Mouse (Mus musculus) limb, embryonic 14.5 days (tissue): ENCODE results near the gene Nifk. TPM values are rescaled to one million over a fixed set of nuclear protein-coding genes. Genes with fewer than 3 reads are reported as not detected.

Experiments
- ATAC-seq: fragments of 200-750 bp; cut with Nextera tagmentation; 2 replicates; pipeline ENCODE4 v1.8.0; 2017; ENCODE audit warnings: low read depth, moderate number of reproducible peaks, moderate TSS enrichment; ENCODE audit not compliant: low FRiP score
- DNase-seq: peaks from one replicate; pipeline ENCODE4 v3.0.0-alpha.2; 2015; ENCODE audit warnings: low spot score
- H3K27ac ChIP-seq: fragments of 300-500 bp; sonication (generic); replicated peaks from 2 replicates; pipeline ENCODE4 v1.5.1; 2014; ENCODE audit warnings: low read depth, mild to moderate bottlenecking, low read length, moderate library complexity, mixed read lengths
- H3K27me3 ChIP-seq: fragments of 300-500 bp; sonication (generic); 2 replicates; pipeline ENCODE4 v1.6.1; 2014; ENCODE audit warnings: low read length, mixed read lengths; ENCODE audit not compliant: control insufficient read depth, insufficient read depth
- H3K36me3 ChIP-seq: fragments of 300-500 bp; sonication (generic); 2 replicates; pipeline ENCODE4 v1.6.1; 2014; ENCODE audit warnings: mild to moderate bottlenecking, low read length, moderate library complexity, mixed read lengths; ENCODE audit not compliant: control insufficient read depth, insufficient read depth
- H3K4me1 ChIP-seq: fragments of 300-500 bp; sonication (generic); 2 replicates; pipeline ENCODE4 v1.6.1; 2014; ENCODE audit warnings: antibody characterized with exemption, low read length, mixed read lengths; ENCODE audit not compliant: control insufficient read depth, insufficient read depth
- H3K4me2 ChIP-seq: fragments of 300-500 bp; sonication (generic); replicated peaks from 2 replicates; pipeline ENCODE4 v1.6.1; 2014; ENCODE audit warnings: low read depth, mild to moderate bottlenecking, low read length, moderate library complexity; ENCODE audit not compliant: severe bottlenecking
- H3K4me3 ChIP-seq: fragments of 300-500 bp; sonication (generic); replicated peaks from 2 replicates; pipeline ENCODE4 v1.5.1; 2014; ENCODE audit warnings: low read length
- H3K9ac ChIP-seq: fragments of 300-500 bp; sonication (generic); 2 replicates; pipeline ENCODE4 v1.6.1; 2014; ENCODE audit warnings: mild to moderate bottlenecking, low read depth, low read length, moderate library complexity; ENCODE audit not compliant: severe bottlenecking
- H3K9me3 ChIP-seq: fragments of 300-500 bp; sonication (generic); 2 replicates; pipeline ENCODE4 v1.6.1; 2016; ENCODE audit warnings: low read length; ENCODE audit not compliant: control insufficient read depth
- POLR2A ChIP-seq: fragments of 200-500 bp; IDR thresholded peaks from 2 replicates; pipeline ENCODE4 v1.8.0; 2012; ENCODE audit warnings: inconsistent platforms, mild to moderate bottlenecking, moderate library complexity, borderline replicate concordance; ENCODE audit not compliant: insufficient read depth, insufficient read length; ENCODE audit errors: extremely low read depth
- WGBS: fragments of 180-500 bp; shearing (Covaris S2); extraction: QIAGEN DNeasy Blood & Tissue Kit; methylation state at CpG from one replicate; pipeline ENCODE4 v1.1.7; 2014; 5-methylcytosine and 5-hydroxymethylcytosine counted together
- polyA plus RNA-seq, 2 experiments: library from polyadenylated mRNA; depleted of rRNA in 1 of 2; stranded (reverse) in 1 of 2; unstranded in 1 of 2; fragments of >200 nt; fragmentation: Nextera tagmentation in 1 of 2; extraction: Ambion mirVana in 1 of 2; gene quantifications; 2 replicates each; pipeline versions ENCODE4 v1.2.1 to v1.2.3; 2012 to 2014

Nifk gene
- 28.7 and 44.9 TPM in 2 replicates for polyA plus RNA-seq (2012; rRNA removed)
- polyA plus RNA-seq (2014; fragmentation: Nextera tagmentation; extraction: Ambion mirVana) = 85.8 and 87.3 TPM in 2 replicates

GRCm38 (mm10) chr1:118321661-118322201 lies at the start of gene Nifk:
Nifk (plus strand) TSS chr1:118321839.
- ATAC-seq (peak; percentile 94), DNase-seq (peak; percentile 94)
- under 1% methylated on average over 37 of the region's 37 CpGs for WGBS
- Histone ChIP-seq H3K9ac (peak within 1 kb of the TSS; percentile 68), H3K4me2 (peak within 1 kb of the TSS; percentile 88), H3K4me1 (peaks cover 9% of the 10 kb centered on the region; the same call in 1 of the 2 replicates), H3K36me3 (peaks cover 17% of the 10 kb centered on the region), H3K4me3 (peak within 1 kb of the TSS; percentile 63), H3K9me3 (no peaks in the 10 kb centered on the region), H3K27me3 (no peaks in the 10 kb centered on the region), H3K27ac (no peak within 1 kb of the TSS; the same call in 1 of the 2 replicates)
- TF ChIP-seq POLR2A = no peak

- DNase-seq = peak; percentile 33
- no peak overlapping the region for H3K4me2 ChIP-seq
- TF ChIP-seq POLR2A = no peak
Observed at GRCm38 (mm10) chr1:118275139-118275538, 46.5 kb upstream of the Nifk start.

GRCm38 (mm10) chr1:118292291-118292690 lies 29.3 kb upstream of the Nifk start:
- 92% methylated on average over 4 of the region's 4 CpGs for WGBS
- Histone ChIP-seq H3K4me3 (no peak overlapping the region), H3K9ac (no peak overlapping the region)

More at GRCm38 (mm10) chr1:118275139-118275538, 46.5 kb upstream of the Nifk start:
- Histone ChIP-seq H3K9me3 (no peaks in the 10 kb centered on the region), H3K27me3 (no peaks in the 10 kb centered on the region), H3K36me3 (no peaks in the 10 kb centered on the region), H3K4me3 (no peak overlapping the region), H3K9ac (no peak overlapping the region), H3K27ac (no peak overlapping the region), H3K4me1 (no peaks in the 10 kb centered on the region)
- ATAC-seq = no peak
- 13% methylated on average over 2 of the region's 2 CpGs for WGBS

GRCm38 (mm10) chr1:118294192-118294591 lies 27.4 kb upstream of the Nifk start:
- H3K4me1 ChIP-seq = no peaks in the 10 kb centered on the region
- ATAC-seq = no peak
- no peak overlapping the region for H3K4me3 ChIP-seq
- no peak overlapping the region for H3K27ac ChIP-seq
- no peaks in the 10 kb centered on the region for H3K9me3 ChIP-seq
- TF ChIP-seq POLR2A = no peak
- no peak overlapping the region for H3K4me2 ChIP-seq
- no peaks in the 10 kb centered on the region for H3K27me3 ChIP-seq
- H3K9ac ChIP-seq = no peak overlapping the region
- peaks cover 33% of the 10 kb centered on the region for H3K36me3 ChIP-seq
- DNase-seq = no peak
- WGBS = 97% methylated on average over 3 of the region's 3 CpGs

More at GRCm38 (mm10) chr1:118292291-118292690, 29.3 kb upstream of the Nifk start:
- Histone ChIP-seq H3K27me3 (no peaks in the 10 kb centered on the region), H3K27ac (no peak overlapping the region), H3K4me2 (no peak overlapping the region), H3K4me1 (no peaks in the 10 kb centered on the region), H3K36me3 (peaks cover 20% of the 10 kb centered on the region), H3K9me3 (no peaks in the 10 kb centered on the region)
- no peak for TF ChIP-seq POLR2A
- ATAC-seq (no peak), DNase-seq (no peak)

- no peaks in the 10 kb centered on the region for H3K9me3 ChIP-seq
- ATAC-seq = no peak
- H3K4me2 ChIP-seq = no peak overlapping the region
- peaks cover 40% of the 10 kb centered on the region for H3K36me3 ChIP-seq
- WGBS = 88% methylated on average over 5 of the region's 5 CpGs
- no peak overlapping the region for H3K9ac ChIP-seq
- H3K27ac ChIP-seq = no peak overlapping the region
- DNase-seq = no peak
- H3K27me3 ChIP-seq = no peaks in the 10 kb centered on the region
- H3K4me3 ChIP-seq = no peak overlapping the region
- no peak for TF ChIP-seq POLR2A
- H3K4me1 ChIP-seq = no peaks in the 10 kb centered on the region
Observed at GRCm38 (mm10) chr1:118294826-118295225, 26.8 kb upstream of the Nifk start.
